Mouse (Mus musculus) stomach, adult 2 months (tissue): ENCODE measurements around the gene Ybx1. TPM values are rescaled to one million over a fixed set of nuclear protein-coding genes. Genes with fewer than 3 reads are reported as not detected.

Source experiments
- polyA plus RNA-seq: library from polyadenylated mRNA; depleted of rRNA; stranded (reverse); fragments of >200 nt; gene quantifications from 2 replicates; pipeline ENCODE4 v1.2.3, GENCODE M21; 2012; rRNA removed

Gene Ybx1
- 72.0 and 89.9 TPM in 2 replicates for polyA plus RNA-seq

DNA sequence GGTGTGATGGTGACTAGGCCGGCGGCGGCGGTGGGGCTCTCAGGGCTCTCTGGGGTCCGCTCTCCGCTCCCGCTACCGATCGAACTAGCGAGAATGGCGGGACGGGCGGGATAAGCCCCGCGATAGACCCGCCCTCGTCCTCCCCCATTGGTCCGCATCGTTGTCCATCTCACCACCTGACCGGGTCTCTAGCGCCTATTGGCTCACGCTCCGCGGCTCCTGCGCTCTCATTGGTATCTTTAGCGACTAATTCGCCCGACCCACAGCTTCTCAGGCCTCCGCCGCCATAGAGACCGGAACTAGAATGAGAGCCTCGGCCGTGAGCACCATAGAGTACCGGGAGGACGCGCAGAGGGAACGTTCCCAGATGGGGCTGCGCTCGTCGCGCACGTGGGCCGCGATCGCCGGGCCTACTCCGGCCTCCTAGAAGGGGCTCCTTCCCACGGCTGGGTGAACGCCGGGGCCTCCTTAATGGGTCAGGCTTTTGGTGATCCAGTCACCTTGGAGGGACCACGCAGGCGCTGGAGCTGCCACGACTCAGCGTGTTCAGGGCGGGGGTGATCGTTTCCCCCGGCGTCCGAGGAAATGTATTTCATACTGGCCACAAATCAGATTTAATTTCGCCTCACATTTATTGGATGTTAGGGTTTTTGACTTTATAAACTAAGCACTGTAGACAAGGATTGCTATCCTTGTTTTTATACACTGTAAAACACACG is at the start of gene Ybx1:
TSS of gene Ybx1 (minus strand) at position 190 of the 719 bp plus-strand sequence.

DNA sequence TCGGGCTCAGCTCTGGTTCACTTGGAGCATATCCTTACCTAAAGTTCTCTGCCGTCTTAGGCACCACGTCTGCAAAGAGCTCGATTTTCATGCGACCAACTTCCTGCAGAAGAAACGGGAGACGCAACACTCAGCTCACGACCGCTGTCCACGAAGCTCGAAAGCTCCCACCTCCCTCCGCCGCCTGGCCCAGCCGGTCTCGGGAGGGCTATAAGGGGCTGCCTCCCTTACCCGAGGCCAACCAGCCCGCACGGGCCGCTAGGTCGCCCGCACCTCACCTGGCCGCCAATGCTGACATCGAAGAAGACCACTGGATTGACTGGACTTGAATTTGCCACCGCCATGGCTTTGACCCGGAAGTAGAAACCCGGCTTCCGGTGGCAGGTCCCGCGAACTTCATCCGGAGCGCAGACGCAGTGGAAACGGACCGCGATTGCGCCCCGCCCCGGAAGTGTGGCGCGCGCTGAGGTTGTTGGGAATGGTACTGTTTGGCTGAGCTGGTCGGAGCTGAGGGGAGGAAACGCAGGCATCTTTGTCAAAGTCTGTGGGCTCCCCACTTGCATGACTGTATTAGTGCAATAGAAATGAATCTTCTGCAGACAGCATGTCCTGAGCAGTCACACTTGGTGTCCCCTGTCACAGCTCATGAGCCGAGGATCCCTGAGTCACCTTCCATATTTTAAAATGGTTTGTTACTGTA is 25.9 kb upstream of the Ybx1 start, which contains the start of gene Ppih:
TSS of gene Ppih (minus strand) at position 416 of the 700 bp plus-strand sequence.

DNA sequence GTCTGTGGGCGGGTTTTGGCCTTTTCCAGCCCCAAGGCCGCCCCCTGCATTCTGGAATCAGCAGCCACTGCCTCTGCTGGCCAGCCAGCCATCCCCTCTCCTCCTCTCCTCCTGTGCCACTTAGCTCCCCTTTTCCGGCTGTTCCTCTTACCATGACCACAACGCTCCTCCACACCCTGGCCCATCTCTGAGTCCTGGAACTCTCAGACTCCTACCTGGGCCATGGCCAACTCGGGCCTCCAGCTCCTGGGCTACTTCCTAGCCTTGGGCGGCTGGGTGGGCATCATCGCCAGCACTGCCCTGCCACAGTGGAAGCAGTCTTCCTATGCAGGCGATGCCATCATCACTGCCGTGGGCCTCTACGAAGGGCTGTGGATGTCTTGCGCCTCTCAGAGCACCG is 39.1 kb downstream of the Ybx1 start, which contains the start of gene Cldn19:
TSS of gene Cldn19 (plus strand) at position 64 of the 400 bp plus-strand sequence.

DNA sequence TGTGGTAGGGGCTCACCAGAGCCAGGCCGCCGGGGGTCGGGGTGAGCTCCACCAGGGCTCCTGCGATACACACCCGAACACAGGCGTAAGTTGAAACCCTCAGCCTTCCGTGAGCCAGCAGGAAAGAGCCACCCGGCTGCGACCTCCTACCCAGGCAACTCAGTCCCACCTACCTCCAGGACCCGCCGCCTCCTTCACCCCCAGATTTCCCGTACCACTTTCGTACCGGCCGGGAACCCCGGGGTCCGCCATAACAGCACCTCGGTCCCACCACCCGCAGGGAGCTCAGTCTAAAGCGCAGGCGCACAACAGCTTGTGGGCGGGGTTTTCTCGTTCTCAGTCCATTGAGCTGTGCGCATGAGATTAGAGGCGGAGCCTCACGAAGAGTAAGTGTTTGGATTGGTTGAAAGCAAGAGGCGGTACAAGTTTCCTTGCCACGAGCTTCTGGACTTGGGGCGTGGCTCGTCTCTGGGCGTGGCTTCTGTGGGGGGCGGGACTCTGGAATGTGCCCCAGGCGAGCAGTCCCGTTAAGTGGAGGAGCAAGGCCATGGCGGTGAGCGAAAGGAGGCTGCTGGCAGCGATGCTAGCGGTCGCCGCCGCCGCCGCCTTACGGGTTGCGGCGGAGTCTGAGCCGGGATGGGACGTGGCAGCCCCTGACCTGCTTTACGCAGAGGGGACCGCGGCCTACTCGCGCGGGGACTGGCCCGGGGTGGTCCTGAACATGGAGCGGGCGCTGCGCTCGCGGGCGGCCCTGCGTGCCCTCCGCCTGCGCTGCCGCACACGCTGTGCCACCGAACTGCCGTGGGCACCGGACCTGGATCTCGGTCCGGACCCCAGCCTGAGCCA is 61.8 kb downstream of the Ybx1 start, which contains the start of the genes AU022252 and P3h1:
TSS of gene AU022252 (minus strand) at position 303 of the 846 bp plus-strand sequence.
TSS of gene P3h1 (plus strand) at position 506 of the 846 bp plus-strand sequence.

Other genes with a start within 250 kb of the Ybx1 start
- 56.8 and 58.2 TPM in 2 replicates for gene Slc2a1, start 185.9 kb downstream of the Ybx1 start, polyA plus RNA-seq
- 5.5 and 7.3 TPM in 2 replicates for gene Zfp691, start 120.4 kb downstream of the Ybx1 start, polyA plus RNA-seq
- not detected in 2 replicates for gene Ermap, start 104.6 kb downstream of the Ybx1 start, polyA plus RNA-seq
- gene Svbp, start 99.3 kb downstream of the Ybx1 start, polyA plus RNA-seq, result 21.2 and 21.6 TPM in 2 replicates
- 0.10 TPM in 1 of 2 replicates, not detected in the other for gene Tmem269, start 76.4 kb downstream of the Ybx1 start, polyA plus RNA-seq
- gene AU022252, start 61.9 kb downstream of the Ybx1 start, polyA plus RNA-seq, result 1.0 and 1.5 TPM in 2 replicates
- 7.1 and 9.0 TPM in 2 replicates for gene P3h1, start 61.7 kb downstream of the Ybx1 start, polyA plus RNA-seq
- gene Cldn19, start 39.2 kb downstream of the Ybx1 start, polyA plus RNA-seq, result 0.17 TPM in 1 of 2 replicates, not detected in the other
- 0.95 and 1.0 TPM in 2 replicates for gene Ppih, start 25.9 kb upstream of the Ybx1 start, polyA plus RNA-seq
- gene Ccdc30, start 120.9 kb upstream of the Ybx1 start, polyA plus RNA-seq, result 0.16 TPM in 1 of 2 replicates, not detected in the other
- gene Ppcs, start 127.8 kb upstream of the Ybx1 start, polyA plus RNA-seq, result 8.4 and 14.3 TPM in 2 replicates
- gene Zmynd12, start 128.2 kb upstream of the Ybx1 start, polyA plus RNA-seq, result 0.52 and 0.53 TPM in 2 replicates
- gene Rimkla, start 198.0 kb upstream of the Ybx1 start, polyA plus RNA-seq, result 0.12 and 0.29 TPM in 2 replicates
- gene Foxj3, start 242.4 kb upstream of the Ybx1 start, polyA plus RNA-seq, result 3.0 and 4.2 TPM in 2 replicates
- 2.4 and 5.9 TPM in 2 replicates for gene Frg2f1, start 244.9 kb upstream of the Ybx1 start, polyA plus RNA-seq